Mouse (Mus musculus): ENCODE measurements around the gene Capn9. TPM values are rescaled to one million over a fixed set of nuclear protein-coding genes. Genes with fewer than 3 reads are reported as not detected.

Gene Capn9
- total RNA-seq, 2 experiments from 2014 or later = 0.08 TPM; not detected in 1

GRCm38 (mm10) chr8:124631966-124632365 lies 56.1 kb downstream of the Capn9 start:
- intact Hi-C loops (cut with DNase I; ENCODE audit: low total_unique reads) = no loop called here
- DNase-seq = no peak

- intact Hi-C loops (cut with DNase I; ENCODE audit: low total_unique reads) = no loop called here
Observed at GRCm38 (mm10) chr8:124633001-124633703, 57.2 kb downstream of the Capn9 start.

GRCm38 (mm10) chr8:124634411-124635246 lies 58.7 kb downstream of the Capn9 start:
- intact Hi-C loops (cut with DNase I; ENCODE audit: low total_unique reads) = no loop called here

More at GRCm38 (mm10) chr8:124633001-124633703, 57.2 kb downstream of the Capn9 start:
- peak; percentile 70 for DNase-seq

GRCm38 (mm10) chr8:124635247-124635502 lies 59.3 kb downstream of the Capn9 start:
- intact Hi-C loops (cut with DNase I; ENCODE audit: low total_unique reads) = no loop called here
- no peak for DNase-seq

More at GRCm38 (mm10) chr8:124634411-124635246, 58.7 kb downstream of the Capn9 start:
- no peak for DNase-seq

GRCm38 (mm10) chr8:124641599-124641998 lies 65.7 kb downstream of the Capn9 start:
- no peak for DNase-seq

GRCm38 (mm10) chr8:124643540-124644339 lies 67.8 kb downstream of the Capn9 start:
- DNase-seq = peak; percentile 32
- intact Hi-C loops (cut with DNase I; ENCODE audit: low total_unique reads) = no loop called here

More at GRCm38 (mm10) chr8:124641599-124641998, 65.7 kb downstream of the Capn9 start:
- intact Hi-C loops (cut with DNase I; ENCODE audit: low total_unique reads) = no loop called here

GRCm38 (mm10) chr8:124648311-124648710 lies 72.4 kb downstream of the Capn9 start:
- intact Hi-C loops (cut with DNase I; ENCODE audit: low total_unique reads) = no loop called here
- DNase-seq = no peak

- intact Hi-C loops (cut with DNase I; ENCODE audit: low total_unique reads) = no loop called here
- DNase-seq = no peak
Observed at GRCm38 (mm10) chr8:124651776-124652175, 75.9 kb downstream of the Capn9 start.

- intact Hi-C loops (cut with DNase I; ENCODE audit: low total_unique reads) = no loop called here
- DNase-seq = no peak
Observed at GRCm38 (mm10) chr8:124652546-124652945, 76.6 kb downstream of the Capn9 start.

- no peak for DNase-seq
- intact Hi-C loops (cut with DNase I; ENCODE audit: low total_unique reads) = no loop called here
Observed at GRCm38 (mm10) chr8:124653568-124654475, 77.9 kb downstream of the Capn9 start.

GRCm38 (mm10) chr8:124657961-124658360 lies 82.0 kb downstream of the Capn9 start:
- intact Hi-C loops (cut with DNase I; ENCODE audit: low total_unique reads) = no loop called here
- no peak for DNase-seq

GRCm38 (mm10) chr8:124658415-124658814 lies 82.5 kb downstream of the Capn9 start:
- intact Hi-C loops (cut with DNase I; ENCODE audit: low total_unique reads) = no loop called here
- DNase-seq = peak; percentile 53

GRCm38 (mm10) chr8:124661781-124662180 lies 85.9 kb downstream of the Capn9 start:
- no peak for DNase-seq
- intact Hi-C loops (cut with DNase I; ENCODE audit: low total_unique reads) = no loop called here

GRCm38 (mm10) chr8:124662446-124663111 lies 86.7 kb downstream of the Capn9 start:
- intact Hi-C loops (cut with DNase I; ENCODE audit: low total_unique reads) = no loop called here
- no peak for DNase-seq

GRCm38 (mm10) chr8:124663112-124663873 lies 87.4 kb downstream of the Capn9 start, which contains the start of gene 2310022B05Rik:
2310022B05Rik (minus strand) TSS chr8:124663369.
- intact Hi-C loops (cut with DNase I; ENCODE audit: low total_unique reads) = no loop called here
- peak; percentile 91 for DNase-seq

- intact Hi-C loops (cut with DNase I; ENCODE audit: low total_unique reads) = no loop called here
- DNase-seq = no peak
Observed at GRCm38 (mm10) chr8:124663874-124664230, 87.9 kb downstream of the Capn9 start.

GRCm38 (mm10) chr8:124664414-124664813 lies 88.5 kb downstream of the Capn9 start:
- intact Hi-C loops (cut with DNase I; ENCODE audit: low total_unique reads) = no loop called here
- DNase-seq = no peak
